Mouse (Mus musculus) cortical plate, adult 2 months (tissue): ENCODE measurements around the gene Muc2. TPM values are rescaled to one million over a fixed set of nuclear protein-coding genes. Genes with fewer than 3 reads are reported as not detected.

Experiments used
- H3K27ac ChIP-seq: fragments of 200-500 bp; 2 replicates; pipeline ENCODE4 v1.5.1; 2012; ENCODE audit warnings: low read length, control low read depth, inconsistent platforms; ENCODE audit not compliant: insufficient read depth
- H3K4me1 ChIP-seq: fragments of 200-500 bp; 2 replicates; pipeline ENCODE4 v1.6.1; 2011; ENCODE audit warnings: low read length; ENCODE audit not compliant: control insufficient read depth, insufficient read depth
- H3K4me3 ChIP-seq: fragments of 200-500 bp; 2 replicates; pipeline ENCODE4 v1.5.1; 2011; ENCODE audit warnings: mild to moderate bottlenecking, low read length, control low read depth; ENCODE audit not compliant: insufficient read depth
- CTCF ChIP-seq: fragments of 200-500 bp; IDR thresholded peaks from 2 replicates; pipeline ENCODE4 v1.5.1; 2011; ENCODE audit warnings: mild to moderate bottlenecking, control low read depth, low read length; ENCODE audit not compliant: insufficient read depth; ENCODE audit errors: extremely low read depth
- POLR2A ChIP-seq: fragments of 200-500 bp; IDR thresholded peaks from 2 replicates; pipeline ENCODE4 v1.6.1; 2011; ENCODE audit warnings: mild to moderate bottlenecking, low read length, control low read depth; ENCODE audit not compliant: insufficient read depth; ENCODE audit errors: extremely low read depth
- polyA plus RNA-seq: library from polyadenylated mRNA; depleted of rRNA; stranded (reverse); fragments of >200 nt; gene quantifications from 2 replicates; pipeline ENCODE4 v1.2.3, GENCODE M21; 2012

Muc2 gene
- polyA plus RNA-seq, 1 experiment, result 0.44 TPM

DNA sequence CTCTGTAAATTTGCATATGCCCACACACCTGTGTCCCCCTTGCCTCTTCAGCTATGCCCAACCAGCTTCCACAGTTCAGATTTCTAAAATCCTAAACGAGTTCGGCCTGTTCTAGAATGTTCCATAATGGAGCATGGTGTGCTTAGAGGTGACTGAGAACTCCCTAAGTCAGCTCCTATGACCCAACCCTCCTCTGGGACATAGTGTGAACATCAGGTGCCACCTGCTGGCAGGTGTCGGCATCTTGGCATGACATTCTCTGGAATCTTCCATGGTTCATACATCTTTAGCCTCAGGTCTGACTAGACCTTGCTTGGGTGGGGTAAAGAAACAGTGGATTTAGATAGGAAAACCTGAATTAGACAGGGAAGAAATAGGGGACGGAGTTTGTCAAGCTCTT is 19.1 kb upstream of the Muc2 start:
- Histone ChIP-seq H3K27ac (no peak overlapping the region), H3K4me1 (no peaks in the 10 kb centered on the region), H3K4me3 (no peak overlapping the region)
- TF ChIP-seq CTCF (peak; percentile 54), POLR2A (no peak)

- no peak overlapping the region for H3K4me3 ChIP-seq
- H3K4me1 ChIP-seq, result no peaks in the 10 kb centered on the region
- no peak overlapping the region for H3K27ac ChIP-seq
- no peak for TF ChIP-seq CTCF
- TF ChIP-seq POLR2A, result no peak
Measured at GRCm38 (mm10) chr7:141671626-141672291, 18.4 kb upstream of the Muc2 start.

GRCm38 (mm10) chr7:141678922-141679321 is 11.2 kb upstream of the Muc2 start:
- Histone ChIP-seq H3K4me3 (no peak overlapping the region), H3K27ac (no peak overlapping the region), H3K4me1 (no peaks in the 10 kb centered on the region)
- TF ChIP-seq POLR2A (no peak), CTCF (no peak)

GRCm38 (mm10) chr7:141687330-141687729 is 2.8 kb upstream of the Muc2 start:
- TF ChIP-seq POLR2A (no peak), CTCF (no peak)
- Histone ChIP-seq H3K4me3 (no peak overlapping the region), H3K4me1 (no peaks in the 10 kb centered on the region), H3K27ac (no peak overlapping the region)

- H3K4me3 ChIP-seq, result no peak overlapping the region
- TF ChIP-seq POLR2A, result no peak
- no peak for TF ChIP-seq CTCF
- H3K27ac ChIP-seq, result no peak overlapping the region
- H3K4me1 ChIP-seq, result no peaks in the 10 kb centered on the region
Measured at GRCm38 (mm10) chr7:141693591-141694273, 3.6 kb downstream of the Muc2 start.

DNA sequence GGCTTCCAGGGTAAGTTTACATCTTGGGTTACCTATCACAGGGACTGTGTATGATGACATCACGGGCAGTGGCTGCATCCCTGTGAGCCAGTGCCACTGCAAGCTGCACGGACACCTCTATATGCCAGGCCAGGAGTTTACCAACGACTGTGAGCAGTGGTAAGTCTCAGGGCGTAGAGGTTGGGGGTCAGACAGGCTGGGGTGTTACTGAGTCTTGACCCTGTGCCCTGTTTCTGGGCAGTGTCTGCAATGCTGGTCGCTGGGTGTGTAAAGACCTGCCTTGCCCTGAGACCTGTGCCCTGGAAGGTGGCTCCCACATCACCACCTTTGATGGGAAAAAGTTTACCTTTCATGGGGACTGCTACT is 4.1 kb downstream of the Muc2 start:
- Histone ChIP-seq H3K4me3 (no peak overlapping the region), H3K4me1 (no peaks in the 10 kb centered on the region), H3K27ac (no peak overlapping the region)
- TF ChIP-seq POLR2A, result no peak
- TF ChIP-seq CTCF, result no peak

GRCm38 (mm10) chr7:141696538-141696937 is 6.4 kb downstream of the Muc2 start:
- Histone ChIP-seq H3K4me3 (no peak overlapping the region), H3K4me1 (no peaks in the 10 kb centered on the region), H3K27ac (no peak overlapping the region)
- TF ChIP-seq POLR2A, result no peak
- no peak for TF ChIP-seq CTCF

- no peaks in the 10 kb centered on the region for H3K4me1 ChIP-seq
- no peak overlapping the region for H3K4me3 ChIP-seq
- H3K27ac ChIP-seq, result no peak overlapping the region
- no peak for TF ChIP-seq POLR2A
- TF ChIP-seq CTCF, result no peak
Measured at GRCm38 (mm10) chr7:141699556-141700220, 9.5 kb downstream of the Muc2 start.

DNA sequence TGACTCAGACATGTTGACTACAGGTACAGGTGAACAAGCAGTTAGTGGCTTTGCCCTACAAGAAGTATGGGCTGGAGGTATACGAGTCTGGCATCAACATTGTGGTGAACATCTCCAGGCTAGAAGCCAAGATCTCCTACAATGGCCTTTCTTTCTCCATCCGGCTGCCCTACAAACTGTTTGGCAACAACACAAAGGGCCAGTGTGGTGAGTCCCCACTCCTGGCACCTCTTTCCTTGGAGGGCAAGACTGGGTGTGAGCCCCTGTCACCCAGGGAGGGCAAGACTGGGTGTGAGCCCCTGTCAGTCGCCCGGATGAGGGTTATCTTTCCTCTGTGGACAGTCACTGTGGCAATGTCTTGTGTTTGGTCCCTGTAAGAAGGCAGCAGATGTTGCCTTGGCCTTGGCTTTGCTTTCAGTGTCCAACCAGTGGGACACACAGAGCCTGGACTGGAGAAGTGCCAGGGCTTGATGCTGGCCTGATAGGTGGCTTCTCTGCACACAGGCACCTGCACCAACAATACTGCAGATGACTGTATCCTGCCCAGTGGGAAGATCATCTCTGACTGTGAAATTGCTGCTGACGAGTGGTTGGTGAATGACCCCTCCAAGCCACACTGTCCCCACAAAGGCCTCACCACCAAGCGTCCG is 57.4 kb downstream of the Muc2 start:
- no peak for TF ChIP-seq CTCF
- no peak for TF ChIP-seq POLR2A
- no peaks in the 10 kb centered on the region for H3K4me1 ChIP-seq
- H3K27ac ChIP-seq, result no peak overlapping the region
- H3K4me3 ChIP-seq, result no peak overlapping the region
